Mouse (Mus musculus): ENCODE measurements around the gene Ifi205.
"Not testable (repeated sequence)": the region's sequence is repeated elsewhere in the genome, so short reads cannot be mapped to it uniquely, and the experiment has no call there.

Ifi205 gene

DNA sequence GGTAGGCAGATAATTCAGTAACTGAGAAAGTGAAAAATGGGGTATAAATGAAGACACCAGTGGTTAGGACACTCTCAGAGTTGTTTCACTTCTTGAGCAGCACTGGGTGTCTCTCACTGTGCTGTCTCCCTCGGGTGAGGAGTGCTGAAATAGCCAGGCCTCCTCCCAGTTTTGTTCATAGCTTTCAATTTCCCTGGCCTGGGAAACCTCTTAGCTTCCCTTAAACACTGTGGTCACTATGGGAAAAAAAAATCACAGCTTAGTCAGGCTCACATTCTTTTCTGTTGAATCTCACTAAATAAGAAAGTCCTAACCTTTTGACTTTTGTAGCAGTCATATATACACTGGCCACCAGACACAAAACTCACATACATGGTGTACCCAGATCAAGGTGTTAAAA, at the start of gene Ifi205:
Gene Ifi205, minus strand, starts transcription at position 113 of the 400 bp plus-strand sequence.
- no peak for DNase-seq (ENCODE audit: low spot score)

DNA sequence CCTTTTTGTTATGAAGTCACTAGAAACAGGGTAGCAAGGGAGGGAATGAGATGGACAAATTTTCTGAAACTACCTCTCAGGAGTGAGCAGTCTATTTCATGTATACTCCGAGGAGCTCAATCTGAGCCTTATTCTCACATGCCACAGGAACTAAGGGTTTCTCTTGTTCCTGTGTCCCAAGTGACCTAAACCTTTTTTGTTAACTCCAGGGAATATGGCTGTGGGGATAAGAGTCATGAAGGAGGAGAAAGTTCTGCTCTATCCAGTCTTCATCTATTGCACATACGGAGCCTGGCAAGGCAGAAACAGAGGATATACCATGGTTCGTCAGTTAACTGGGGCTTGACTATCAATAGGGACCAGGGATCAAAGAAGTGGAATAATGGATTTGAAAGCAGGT, 34.7 kb upstream of the Ifi205 start, which contains the start of gene Olfr430:
Gene Olfr430, plus strand, starts transcription at position 301 of the 400 bp plus-strand sequence.
- DNase-seq (ENCODE audit: low spot score) = no peak

DNA sequence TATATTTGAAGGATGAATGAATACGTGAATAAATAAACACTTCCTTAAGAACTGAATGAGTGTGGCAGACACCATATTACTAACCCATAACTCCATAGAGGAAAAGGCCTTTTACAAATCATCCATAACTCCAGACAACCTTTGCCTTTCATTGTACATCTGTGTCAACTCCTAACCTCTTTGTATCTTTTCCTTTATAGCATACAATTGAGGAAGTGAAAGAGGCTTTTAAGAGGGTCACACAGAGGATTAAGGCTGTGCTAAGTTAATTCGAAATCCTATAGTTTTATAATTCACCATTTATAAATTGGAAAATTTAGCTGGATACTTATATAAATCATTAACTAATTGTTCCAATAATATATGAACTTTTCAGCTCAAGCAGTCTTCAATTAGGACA, 23.6 kb upstream of the Ifi205 start:
- DNase-seq (ENCODE audit: low spot score) = no peak

DNA sequence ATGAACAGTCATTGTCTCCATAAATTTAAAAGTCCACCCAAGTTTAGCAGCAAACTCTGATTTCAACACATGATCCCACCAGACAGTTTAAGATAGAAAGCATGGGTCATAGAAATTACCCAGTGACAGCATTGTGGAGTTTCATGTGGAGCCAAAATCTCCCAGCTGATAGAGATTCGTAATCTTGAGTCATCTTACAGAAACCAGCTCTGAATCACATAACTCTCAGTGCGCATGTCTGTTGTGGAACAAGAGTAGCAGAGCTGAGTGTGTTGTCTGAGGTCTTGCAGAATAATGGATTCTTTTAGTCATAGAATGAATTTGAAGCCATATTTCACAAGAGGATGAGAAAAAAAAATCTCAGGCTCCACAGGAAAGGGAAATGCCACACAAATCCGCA, 21.4 kb upstream of the Ifi205 start:
- no peak for DNase-seq (ENCODE audit: low spot score)

DNA sequence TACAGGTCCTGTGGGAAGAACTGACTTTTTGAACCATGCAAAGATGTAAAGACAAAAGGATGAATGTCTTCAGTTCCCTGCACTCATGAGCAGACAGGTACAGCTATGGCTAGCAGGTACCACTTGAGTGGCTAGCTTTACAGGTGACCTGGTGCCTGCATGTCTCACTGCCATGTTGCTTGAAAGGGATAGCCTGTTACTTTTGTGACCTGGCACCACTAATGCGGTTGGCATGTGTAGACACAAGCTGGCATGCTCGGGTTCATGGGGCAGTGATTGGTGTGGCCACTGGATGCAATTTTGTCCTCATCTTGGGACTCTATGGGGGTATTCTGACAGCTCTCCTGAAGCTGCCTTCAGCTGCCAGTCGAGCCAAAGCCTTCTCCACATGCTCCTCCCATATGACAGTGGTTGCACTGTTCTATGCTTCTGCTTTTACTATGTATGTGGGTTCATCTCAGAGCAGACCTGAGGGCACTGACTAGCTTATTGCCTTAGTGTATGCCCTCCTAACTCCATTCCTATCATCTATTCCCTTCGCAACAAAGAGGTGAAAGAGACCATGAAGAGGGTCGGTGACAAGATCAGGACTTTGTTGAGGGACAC, 20.4 kb upstream of the Ifi205 start:
- no peak for DNase-seq (ENCODE audit: low spot score)

DNA sequence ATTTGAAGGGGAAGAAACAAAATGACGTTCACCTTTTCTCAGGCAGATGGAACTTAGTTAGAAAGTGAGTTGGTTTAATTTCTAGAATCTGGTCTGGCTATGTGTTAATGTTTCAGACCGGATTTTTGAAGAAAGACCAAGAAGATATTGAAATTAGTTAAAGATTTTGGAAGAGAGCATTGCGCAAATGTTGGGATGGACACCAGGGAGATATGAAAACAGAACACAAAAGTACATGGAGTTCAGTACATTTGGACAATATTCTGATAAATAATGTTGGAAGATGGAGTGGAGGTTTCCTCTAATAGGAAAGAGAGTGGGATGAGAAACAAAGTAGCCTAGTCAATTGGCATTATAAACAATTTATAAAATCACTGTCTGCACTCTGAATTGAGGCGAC, 19.9 kb upstream of the Ifi205 start:
- DNase-seq (ENCODE audit: low spot score) = no peak

DNA sequence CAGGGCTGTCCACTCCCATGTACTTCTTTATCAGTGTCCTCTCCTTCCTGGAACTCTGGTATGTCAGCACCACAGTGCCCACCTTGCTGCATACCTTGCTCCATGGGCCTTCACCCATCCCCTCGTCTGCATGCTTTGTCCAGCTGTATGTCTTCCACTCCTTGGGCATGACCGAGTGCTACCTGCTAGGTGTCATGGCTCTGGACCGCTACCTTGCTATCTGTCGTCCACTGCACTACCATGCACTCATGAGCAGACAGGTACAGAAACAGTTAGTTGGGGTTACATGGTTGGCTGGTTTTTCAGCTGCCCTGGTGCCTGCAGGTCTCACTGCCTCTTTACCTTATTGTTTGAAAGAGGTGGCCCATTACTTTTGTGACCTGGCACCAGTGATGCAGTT, 18.9 kb upstream of the Ifi205 start:
- DNase-seq (ENCODE audit: low spot score) = no peak

DNA sequence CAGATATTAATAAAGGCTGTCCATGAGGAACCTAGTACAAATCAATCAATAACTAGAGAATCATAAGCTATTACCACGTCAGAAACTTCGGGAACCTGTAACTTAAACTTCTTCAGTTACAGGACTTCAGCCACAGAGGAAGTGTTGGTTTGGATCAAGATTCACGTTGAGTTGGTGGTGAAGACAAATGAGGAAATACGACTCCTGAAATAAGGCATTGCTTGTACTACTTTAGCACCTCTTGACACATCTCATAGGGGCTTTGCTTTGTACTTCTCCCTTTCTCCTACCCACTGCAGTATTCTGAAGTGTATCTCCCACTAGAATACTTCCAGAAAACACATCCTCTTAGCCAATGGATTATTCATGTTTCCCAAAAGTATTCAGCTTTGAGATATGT, 17.7 kb upstream of the Ifi205 start:
- DNase-seq (ENCODE audit: low spot score) = not testable (repeated sequence)

DNA sequence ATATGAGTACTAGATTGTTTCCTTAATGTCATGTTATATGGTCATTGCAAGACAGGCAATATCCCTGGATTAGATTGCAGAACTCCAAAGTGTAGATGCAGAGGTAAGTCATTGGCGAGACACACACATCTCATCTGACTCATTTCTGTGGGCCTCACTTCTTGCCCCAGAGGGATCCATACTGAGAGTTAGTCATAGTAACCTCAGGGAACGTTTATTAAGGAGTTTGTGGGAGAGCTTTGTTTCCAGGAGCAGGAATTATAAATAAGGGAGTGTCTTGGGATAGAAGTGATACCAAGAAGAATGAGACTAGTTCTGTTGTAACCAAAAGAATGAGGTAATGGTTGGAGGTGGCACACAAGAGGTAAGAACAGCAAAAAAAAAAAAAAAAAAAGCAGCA, 17.3 kb upstream of the Ifi205 start, which contains the start of gene Olfr432:
Gene Olfr432, plus strand, starts transcription at position 313 of the 400 bp plus-strand sequence.
- no peak for DNase-seq (ENCODE audit: low spot score)

DNA sequence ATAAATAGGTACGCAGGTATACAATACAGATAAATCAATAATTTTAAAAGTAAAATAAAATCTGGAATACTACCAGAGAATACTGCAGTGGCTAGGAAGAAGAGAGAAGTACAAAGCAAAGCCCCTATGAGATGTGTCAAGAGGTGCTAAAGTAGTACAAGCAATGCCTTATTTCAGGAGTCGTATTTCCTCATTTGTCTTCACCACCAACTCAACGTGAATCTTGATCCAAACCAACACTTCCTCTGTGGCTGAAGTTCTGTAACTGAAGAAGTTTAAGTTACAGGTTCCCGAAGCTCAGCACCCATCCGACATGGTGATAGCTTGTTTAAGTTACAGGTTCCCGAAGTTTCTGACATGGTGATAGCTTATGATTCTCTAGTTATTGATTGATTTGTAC, 16.6 kb upstream of the Ifi205 start:
- not testable (repeated sequence) for DNase-seq (ENCODE audit: low spot score)

DNA sequence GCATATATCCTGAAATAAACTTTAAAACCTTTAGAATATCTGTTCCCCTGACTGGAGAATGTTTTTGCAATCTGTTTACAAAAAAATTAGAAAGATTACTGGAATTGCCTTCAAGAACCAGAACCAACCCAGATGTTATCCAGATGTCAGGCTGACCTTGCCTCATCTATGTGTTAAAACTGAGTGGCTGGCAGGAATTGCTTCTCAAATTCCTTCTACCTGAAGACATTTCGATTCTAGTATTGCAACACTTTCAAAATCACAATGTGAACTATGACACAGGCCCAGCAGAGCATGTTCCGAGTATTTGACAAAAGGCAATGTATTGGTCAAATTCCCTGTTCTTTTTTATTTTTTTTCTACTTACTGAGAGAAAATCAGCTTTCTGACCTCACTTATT, 12.8 kb upstream of the Ifi205 start:
- DNase-seq (ENCODE audit: low spot score) = no peak

DNA sequence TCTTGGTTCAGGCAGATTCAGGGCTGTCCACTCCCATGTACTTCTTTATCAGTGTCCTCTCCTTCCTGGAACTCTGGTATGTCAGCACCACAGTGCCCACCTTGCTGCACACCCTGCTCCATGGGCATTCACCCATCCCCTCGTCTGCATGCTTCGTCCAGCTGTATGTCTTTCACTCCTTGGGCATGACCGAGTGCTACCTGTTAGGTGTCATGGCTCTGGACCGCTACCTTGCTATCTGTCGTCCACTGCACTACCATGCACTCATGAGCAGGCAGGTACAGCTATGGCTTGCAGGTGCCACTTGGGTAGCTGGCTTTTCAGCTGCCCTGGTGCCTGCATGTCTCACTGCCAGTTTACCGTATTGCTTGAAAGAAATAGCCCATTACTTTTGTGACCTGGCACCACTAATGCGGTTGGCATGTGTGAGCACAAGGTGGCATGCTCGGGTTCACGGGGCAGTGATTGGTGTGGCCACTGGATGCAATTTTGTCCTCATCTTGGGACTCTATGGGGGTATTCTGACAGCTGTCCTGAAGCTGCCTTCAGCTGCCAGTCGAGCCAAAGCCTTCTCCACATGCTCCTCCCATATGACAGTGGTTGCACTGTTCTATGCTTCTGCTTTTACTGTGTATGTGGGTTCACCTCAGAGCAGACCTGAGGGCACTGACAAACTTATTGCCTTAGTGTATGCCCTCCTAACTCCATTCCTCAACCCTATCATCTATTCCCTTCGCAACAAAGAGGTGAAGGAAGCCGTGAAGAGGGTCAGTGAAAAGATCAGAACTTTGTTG, 10.7 kb upstream of the Ifi205 start:
- DNase-seq (ENCODE audit: low spot score) = not testable (repeated sequence)

DNA sequence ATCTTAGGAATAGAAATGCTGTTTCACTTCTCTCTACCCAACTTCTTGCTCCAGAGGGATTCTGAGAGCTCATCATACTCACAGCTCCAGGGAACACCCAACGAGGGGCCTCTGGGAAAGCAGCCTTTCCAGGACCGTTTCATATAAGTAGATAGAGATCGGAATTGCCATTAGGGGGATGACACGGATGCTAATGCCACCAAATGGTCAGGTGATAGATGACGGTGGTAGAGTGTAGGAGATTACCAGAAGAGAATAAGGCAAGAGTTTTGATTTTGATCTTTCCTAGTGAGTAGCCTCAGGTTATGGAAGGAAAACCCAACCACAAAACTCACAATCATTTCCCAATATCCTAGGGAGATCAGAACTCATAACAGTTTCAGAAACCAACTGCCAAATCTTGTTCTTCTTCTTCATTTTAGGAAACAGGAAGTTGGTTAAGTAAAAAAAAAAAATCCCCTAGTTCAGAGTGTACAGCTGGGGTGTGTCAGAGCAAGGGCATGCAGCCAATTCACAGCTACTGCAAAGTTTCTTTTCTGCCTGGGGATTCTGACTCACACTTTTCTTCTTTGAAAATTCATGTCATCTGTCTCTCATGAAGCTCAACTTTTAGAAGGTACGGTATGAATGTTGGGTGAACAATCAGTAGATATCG, 9.0 kb upstream of the Ifi205 start, which contains the start of gene Olfr433:
Gene Olfr433, plus strand, starts transcription at position 183 of the 655 bp plus-strand sequence.
- peak; percentile 21 for DNase-seq (ENCODE audit: low spot score)

DNA sequence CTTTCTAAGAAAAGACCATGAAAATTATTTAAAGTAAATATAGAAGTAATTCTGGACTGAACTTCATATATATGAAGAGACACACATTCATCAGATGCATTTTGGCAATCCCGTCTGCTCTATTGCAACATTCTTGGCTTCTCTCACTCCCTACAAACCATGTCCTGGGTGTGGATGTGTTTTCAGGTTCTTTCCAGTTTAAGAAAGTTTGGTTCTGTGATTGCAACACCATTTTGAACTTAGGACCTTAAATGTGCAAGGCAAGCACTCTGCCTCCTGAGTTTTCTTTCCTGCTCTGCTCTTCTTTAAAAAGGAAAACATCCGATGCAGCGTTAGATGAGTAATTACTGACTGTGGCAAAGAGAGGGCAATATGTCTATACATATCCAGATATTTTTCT, 6.9 kb upstream of the Ifi205 start:
- no peak for DNase-seq (ENCODE audit: low spot score)

DNA sequence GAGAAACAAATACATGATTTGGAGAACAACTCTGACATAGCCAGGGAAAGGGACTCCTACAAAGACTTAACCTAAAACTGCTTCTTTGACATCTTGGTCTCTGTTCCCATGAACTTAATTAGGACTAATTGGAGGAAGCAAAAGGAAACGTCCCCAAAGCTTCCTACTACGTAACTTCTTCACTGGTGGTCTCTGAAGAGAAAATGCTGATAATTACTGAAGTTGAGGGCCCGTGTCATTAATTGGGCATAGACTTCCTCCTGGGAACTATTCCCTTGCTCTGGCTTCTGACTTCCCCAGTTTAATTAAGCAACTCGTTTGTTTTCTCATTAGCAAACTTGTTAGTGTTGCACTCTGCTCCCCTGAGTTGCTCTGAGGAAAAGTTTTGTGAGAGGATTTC, 4.2 kb upstream of the Ifi205 start:
- DNase-seq (ENCODE audit: low spot score) = no peak

DNA sequence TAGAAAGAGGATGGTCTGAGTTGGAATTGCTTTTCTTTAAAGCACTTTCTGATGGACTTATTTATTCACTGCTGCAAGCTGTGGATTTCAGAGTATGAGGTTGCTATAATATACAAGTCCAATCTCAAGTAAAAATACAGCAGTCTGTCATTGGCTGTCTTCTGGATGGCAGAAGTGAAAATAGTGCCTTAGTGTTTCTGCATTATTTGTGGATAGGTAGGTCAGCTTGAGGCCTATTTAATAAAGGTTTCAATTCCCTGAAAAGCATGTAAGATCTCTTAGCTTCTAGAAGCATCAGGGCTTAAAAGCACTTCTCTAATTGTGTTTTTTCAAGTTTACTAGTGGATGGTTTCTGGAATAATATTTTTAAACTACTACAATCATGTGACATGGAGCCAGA, 24.6 kb downstream of the Ifi205 start:
- not testable (repeated sequence) for DNase-seq (ENCODE audit: low spot score)

DNA sequence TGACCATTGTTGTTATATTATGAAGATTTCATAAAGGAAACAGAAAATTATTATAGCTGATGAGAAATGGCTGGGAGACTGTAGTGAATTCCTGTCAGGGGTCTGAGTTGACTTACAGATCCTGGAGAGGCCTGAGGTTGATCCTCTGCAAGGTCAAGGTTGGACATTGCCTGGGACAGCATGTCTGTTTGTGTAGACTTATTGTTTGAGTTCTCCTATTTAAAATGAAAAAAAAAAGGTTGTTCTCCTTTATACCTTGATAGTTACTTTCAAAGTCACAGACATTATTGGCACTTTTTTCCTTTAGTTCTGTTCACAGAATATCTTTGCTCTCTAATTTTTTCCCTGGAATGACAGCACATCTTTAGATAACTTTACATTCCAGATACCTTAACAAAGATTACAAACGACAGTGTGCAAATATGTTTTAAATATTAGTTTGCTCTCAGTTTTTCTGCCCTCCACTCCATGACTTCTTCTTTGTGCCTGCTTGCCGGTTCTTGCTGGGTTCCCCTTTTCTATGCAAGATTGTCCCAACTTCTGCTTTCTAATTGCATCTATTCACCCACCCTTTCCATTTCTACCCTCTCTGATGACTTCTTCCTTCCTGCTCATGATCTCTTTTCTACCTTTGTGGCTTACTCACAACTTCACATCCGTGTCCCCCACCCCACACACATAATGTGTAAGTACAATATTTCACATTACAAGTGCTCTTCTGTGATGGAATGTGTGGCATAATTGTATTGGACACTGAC, 27.1 kb downstream of the Ifi205 start:
- DNase-seq (ENCODE audit: low spot score) = not testable (repeated sequence)

DNA sequence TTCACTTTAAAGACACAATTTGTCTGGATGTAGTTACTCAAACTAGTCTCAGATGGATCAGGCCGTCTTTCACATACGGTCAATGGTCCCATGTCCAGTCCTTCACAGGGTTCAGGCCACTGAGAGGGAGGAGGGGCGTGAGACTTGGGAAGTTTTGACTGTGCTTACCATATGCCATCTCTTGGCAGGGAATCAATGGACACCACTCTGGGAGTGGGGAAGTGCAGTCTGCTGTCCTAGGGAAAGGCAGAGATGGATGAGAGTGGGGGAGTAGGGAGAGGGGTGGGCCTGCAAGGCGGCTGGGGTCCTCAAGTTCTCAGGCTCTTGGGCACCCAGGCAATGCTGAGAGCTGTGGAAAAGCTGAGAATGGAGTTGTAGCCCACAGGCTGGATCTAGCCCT, 36.6 kb downstream of the Ifi205 start:
- DNase-seq (ENCODE audit: low spot score) = no peak

DNA sequence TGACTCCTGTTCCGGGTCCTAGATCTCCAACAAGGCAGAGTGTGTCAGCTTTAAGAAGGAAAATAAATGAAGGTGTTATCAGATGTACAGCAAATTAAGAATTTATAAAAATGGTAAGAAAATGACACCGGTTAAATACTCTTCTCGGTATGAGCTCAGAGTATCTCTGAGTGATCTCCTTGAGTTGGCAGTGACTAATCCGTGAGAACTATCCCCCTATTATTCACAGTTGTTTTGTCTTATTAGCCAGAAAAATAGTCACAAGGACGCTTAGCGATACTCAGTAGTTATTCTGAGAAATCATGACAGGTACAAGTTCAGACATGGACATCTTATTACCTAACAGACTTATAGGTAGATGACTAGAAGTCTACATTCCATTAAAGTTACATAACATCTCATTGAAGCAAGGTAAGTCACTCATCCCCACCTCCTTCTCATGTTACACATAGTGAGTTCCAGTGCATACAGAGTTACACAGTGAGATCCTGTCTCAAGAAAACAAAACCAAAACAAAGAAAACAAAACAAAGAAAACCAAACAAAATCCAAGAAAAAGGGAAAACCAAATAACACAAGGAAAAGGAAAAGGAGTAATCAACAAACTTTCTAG, 48.8 kb downstream of the Ifi205 start, which contains the start of gene Ifi202b:
Gene Ifi202b, minus strand, starts transcription at position 51 of the 612 bp plus-strand sequence.
- DNase-seq (ENCODE audit: low spot score) = not testable (repeated sequence)

DNA sequence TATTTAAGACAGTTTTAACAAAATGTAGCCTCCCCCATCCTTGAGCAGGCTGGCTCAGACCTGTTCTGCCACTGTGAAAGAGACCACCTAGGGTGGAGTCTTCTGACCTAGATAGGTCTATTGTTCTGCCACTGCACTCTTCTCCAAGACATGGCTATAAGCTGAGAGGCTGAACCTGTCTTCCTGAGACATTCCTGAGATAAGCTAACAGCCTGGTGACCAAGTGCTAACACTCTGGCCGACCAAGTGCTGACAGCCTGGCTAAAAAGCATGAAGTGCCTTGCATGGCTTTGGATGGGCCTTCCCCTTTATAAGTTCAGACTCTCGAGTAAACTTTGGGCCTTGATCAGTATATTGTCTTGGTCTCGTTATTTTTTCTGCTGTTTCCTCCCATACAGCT, 50.6 kb downstream of the Ifi205 start:
- not testable (repeated sequence) for DNase-seq (ENCODE audit: low spot score)

DNA sequence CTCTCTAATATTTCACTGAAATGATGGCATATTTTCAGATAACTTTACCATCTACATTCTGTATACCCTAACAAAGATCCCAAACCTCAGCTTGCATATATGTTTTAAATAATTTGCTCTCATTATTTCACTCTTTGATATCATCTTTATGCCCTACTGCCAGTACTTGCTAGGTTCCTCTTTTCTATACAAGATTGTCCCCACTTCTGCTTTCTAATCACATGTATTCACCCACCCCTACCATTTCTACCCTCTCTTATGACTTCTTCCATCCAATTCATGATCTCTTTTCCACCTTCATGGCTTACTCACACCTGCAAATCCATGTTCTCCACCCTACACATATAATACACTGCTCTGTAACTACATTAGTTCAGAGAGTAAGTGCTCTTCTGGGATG, 54.0 kb downstream of the Ifi205 start:
- DNase-seq (ENCODE audit: low spot score) = no peak

DNA sequence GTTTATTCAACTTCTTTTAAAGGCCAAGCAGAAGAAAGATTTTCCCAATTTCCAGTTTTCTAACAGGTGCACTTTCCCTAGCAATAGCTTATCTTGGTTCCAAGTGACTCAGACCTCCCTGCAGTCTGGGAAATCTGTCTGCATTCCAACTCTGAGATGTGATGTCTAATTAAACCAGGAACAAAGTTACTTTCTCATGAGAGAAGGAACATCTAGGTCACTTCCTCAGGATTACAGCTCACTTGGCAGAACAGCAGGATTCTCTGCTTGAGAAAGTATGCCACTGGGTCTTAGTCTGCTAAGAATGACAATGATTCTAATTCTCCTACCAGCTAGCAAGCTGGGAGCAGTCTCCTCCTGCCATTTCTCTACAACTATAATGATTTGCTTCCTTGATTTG, 58.5 kb downstream of the Ifi205 start:
- no peak for DNase-seq (ENCODE audit: low spot score)

All from ovary, postnatal 36 days (tissue).